Mouse (Mus musculus): ENCODE measurements at regions not wholly inside any gene's neighbourhood (a gene's known extent, or its start where the extent isn't known, plus 50 kb on each side); places are given as distances from the start of the nearest gene placed in this dataset.

- 85% methylated on average over 7 of the region's 7 CpGs for WGBS
- ATAC-seq (ENCODE audit: insufficient number of reproducible peaks, low FRiP score, low TSS enrichment, low read depth): no peak
Observed at GRCm38 (mm10) chr1:166812072-166812461, 130.4 kb upstream of the Fmo9 start.

DNA sequence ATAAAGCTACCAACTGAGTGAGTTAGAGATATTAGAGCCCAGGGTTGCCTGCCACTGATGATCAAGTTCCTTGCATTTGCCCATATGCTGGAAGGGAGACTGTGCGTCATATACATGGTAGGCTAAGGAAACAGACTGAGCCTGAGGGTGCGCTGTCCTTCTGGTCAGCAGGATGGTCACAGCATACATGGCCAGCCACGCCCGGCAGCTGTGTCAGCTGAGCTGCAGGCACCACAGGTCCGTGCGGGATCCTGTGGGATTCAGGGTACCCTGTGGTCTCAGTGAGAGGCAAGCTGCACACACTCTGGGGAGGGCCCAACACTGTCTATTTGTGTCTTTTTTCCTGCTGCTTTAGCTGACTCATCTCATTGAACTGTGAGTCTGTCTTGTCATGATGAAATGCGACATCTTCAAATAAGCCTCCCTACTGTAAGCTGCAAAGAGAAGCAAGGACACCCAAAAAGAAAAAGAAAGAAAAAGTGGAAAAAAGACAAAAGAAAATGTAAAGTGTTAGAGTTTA is 131.3 kb upstream of the Fmo9 start:
- Histone ChIP-seq H3K27ac (replicated peaks) (no peak overlapping the region), H3K4me3 (replicated peaks) (no peak overlapping the region), H3K27me3 (no peaks in the 10 kb centered on the region), H3K9me3 (replicated peaks) (no peaks in the 10 kb centered on the region), H3K4me1 (no peaks in the 10 kb centered on the region), H3K4me2 (replicated peaks) (no peak overlapping the region), H3K36me3 (no peaks in the 10 kb centered on the region), H3K9ac (no peak overlapping the region)
- WGBS: 74% methylated on average over 7 of the region's 7 CpGs
- ATAC-seq (ENCODE audit: insufficient number of reproducible peaks, low FRiP score, low TSS enrichment, low read depth): peak; percentile 29; the same call in 1 of the 2 replicates

More at GRCm38 (mm10) chr1:166812072-166812461, 130.4 kb upstream of the Fmo9 start:
- Histone ChIP-seq H3K4me2 (replicated peaks) (no peak overlapping the region), H3K4me3 (replicated peaks) (no peak overlapping the region), H3K9ac (no peak overlapping the region), H3K9me3 (replicated peaks) (no peaks in the 10 kb centered on the region), H3K36me3 (no peaks in the 10 kb centered on the region), H3K27me3 (no peaks in the 10 kb centered on the region), H3K27ac (replicated peaks) (no peak overlapping the region), H3K4me1 (no peaks in the 10 kb centered on the region)

DNA sequence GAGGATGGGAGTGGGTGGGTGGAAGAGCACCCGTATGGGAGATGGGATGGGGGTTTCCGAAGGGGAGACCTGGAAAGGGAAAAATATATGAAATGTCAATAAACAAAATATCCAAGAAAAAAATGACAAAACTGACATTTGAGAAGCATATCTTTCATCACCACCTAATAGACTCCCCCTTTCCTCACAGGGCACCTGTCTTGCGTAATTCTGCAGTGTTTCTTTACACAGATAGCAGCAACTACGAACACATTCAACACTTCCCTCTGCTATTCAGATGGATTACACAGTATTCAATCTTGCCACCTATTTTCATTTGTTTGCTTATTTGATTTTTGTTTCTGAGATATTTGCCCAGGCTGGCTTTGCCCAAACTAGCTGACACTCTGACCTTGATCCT is 136.3 kb upstream of the Fmo9 start:
- H3K9ac ChIP-seq: no peak overlapping the region
- ATAC-seq (ENCODE audit: insufficient number of reproducible peaks, low FRiP score, low TSS enrichment, low read depth): no peak
- 85% methylated on average over 4 of the region's 4 CpGs for WGBS

GRCm38 (mm10) chr1:166818682-166819081 is 137.0 kb upstream of the Fmo9 start:
- Histone ChIP-seq H3K9ac (no peak overlapping the region), H3K4me3 (replicated peaks) (no peak overlapping the region), H3K9me3 (replicated peaks) (no peaks in the 10 kb centered on the region), H3K27ac (replicated peaks) (no peak overlapping the region), H3K36me3 (no peaks in the 10 kb centered on the region), H3K4me1 (no peaks in the 10 kb centered on the region), H3K27me3 (no peaks in the 10 kb centered on the region), H3K4me2 (replicated peaks) (no peak overlapping the region)
- 70% methylated on average over 5 of the region's 5 CpGs for WGBS
- no peak for ATAC-seq (ENCODE audit: insufficient number of reproducible peaks, low FRiP score, low TSS enrichment, low read depth)

More for the DNA sequence above, 136.3 kb upstream of the Fmo9 start:
- H3K4me3 ChIP-seq (replicated peaks): no peak overlapping the region
- H3K9me3 ChIP-seq (replicated peaks): no peaks in the 10 kb centered on the region
- H3K27me3 ChIP-seq: no peaks in the 10 kb centered on the region
- H3K27ac ChIP-seq (replicated peaks): no peak overlapping the region
- H3K4me2 ChIP-seq (replicated peaks): no peak overlapping the region
- no peaks in the 10 kb centered on the region for H3K4me1 ChIP-seq
- H3K36me3 ChIP-seq: no peaks in the 10 kb centered on the region

DNA sequence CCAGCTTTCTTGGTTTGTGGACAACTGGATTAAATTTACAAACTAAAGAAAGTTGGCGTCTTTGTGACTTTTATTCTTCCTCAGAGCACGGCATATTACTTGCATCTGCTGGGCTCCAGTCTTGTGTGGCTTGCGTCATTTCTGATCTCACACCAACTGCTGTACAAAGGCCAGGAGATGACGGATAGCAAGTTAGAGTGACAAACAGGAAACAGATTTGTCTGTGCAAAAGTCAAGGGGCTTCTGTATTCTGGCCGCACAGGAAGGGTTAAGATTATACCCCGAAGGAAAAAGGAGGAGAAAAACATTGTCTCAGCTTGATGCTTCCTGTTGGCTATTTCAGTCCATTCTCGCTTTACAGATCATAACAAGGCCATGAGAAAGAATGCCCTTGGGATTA is 137.8 kb upstream of the Fmo9 start:
- Histone ChIP-seq H3K4me3 (replicated peaks) (no peak overlapping the region), H3K9me3 (replicated peaks) (no peaks in the 10 kb centered on the region), H3K9ac (no peak overlapping the region), H3K27me3 (no peaks in the 10 kb centered on the region), H3K4me2 (replicated peaks) (no peak overlapping the region), H3K4me1 (no peaks in the 10 kb centered on the region), H3K36me3 (no peaks in the 10 kb centered on the region), H3K27ac (replicated peaks) (0 out of 2 replicates have a peak overlapping the region, but pooled peaks have one; percentile 25)
- ATAC-seq (ENCODE audit: insufficient number of reproducible peaks, low FRiP score, low TSS enrichment, low read depth): no peak
- 26% methylated on average over 7 of the region's 7 CpGs for WGBS

DNA sequence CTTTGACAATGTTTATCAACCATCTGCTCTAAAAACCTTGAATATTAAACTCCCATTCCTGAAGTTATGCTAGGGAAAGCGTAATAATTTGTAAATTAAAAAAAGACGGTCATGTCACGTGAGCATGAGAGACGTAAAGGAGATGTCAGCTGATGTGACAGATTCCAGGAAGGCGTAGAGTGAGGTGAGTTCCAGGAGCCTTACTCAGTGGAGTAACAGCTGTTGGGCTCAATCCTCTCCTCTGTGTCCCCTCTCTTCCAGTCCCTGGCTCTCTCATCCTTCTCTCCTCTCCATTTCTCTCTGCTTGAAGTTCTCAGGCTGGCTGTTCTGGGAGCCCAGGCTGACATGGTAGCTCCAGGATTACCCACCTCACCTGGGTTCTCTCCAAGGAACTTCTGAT is 138.4 kb upstream of the Fmo9 start:
- WGBS: 59% methylated on average over 5 of the region's 5 CpGs
- H3K9ac ChIP-seq: no peak overlapping the region

DNA sequence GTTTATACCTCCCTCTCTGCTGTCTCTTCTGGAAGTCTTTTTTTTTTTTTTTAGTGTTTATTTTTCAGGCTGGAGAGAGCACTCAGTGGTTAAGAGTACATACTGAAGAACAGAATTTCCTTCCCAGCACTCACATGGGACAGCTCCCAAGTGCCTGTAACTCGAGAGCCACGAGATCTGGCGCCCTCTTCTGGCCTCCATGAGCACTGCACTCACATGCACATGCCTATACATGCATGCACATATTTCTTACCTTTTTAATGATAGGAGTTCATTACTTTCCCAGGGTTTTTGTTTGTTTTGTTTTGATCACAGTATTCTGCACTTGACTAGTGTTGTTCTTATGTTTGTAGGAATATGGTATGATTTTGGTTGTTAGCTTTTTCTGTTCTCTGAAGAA is 139.5 kb upstream of the Fmo9 start:
- no peak for ATAC-seq (ENCODE audit: insufficient number of reproducible peaks, low FRiP score, low TSS enrichment, low read depth)
- Histone ChIP-seq H3K4me3 (replicated peaks) (no peak overlapping the region), H3K36me3 (no peaks in the 10 kb centered on the region), H3K9me3 (replicated peaks) (no peaks in the 10 kb centered on the region), H3K27ac (replicated peaks) (no peak overlapping the region), H3K9ac (no peak overlapping the region), H3K4me1 (no peaks in the 10 kb centered on the region), H3K27me3 (no peaks in the 10 kb centered on the region), H3K4me2 (replicated peaks) (no peak overlapping the region)
- WGBS: 48% methylated on average over 3 of the region's 3 CpGs

More for the DNA sequence above, 138.4 kb upstream of the Fmo9 start:
- H3K4me3 ChIP-seq (replicated peaks): no peak overlapping the region
- no peak for ATAC-seq (ENCODE audit: insufficient number of reproducible peaks, low FRiP score, low TSS enrichment, low read depth)
- H3K27me3 ChIP-seq: no peaks in the 10 kb centered on the region
- no peaks in the 10 kb centered on the region for H3K9me3 ChIP-seq (replicated peaks)
- no peaks in the 10 kb centered on the region for H3K4me1 ChIP-seq
- H3K27ac ChIP-seq (replicated peaks): no peak overlapping the region
- no peak overlapping the region for H3K4me2 ChIP-seq (replicated peaks)
- no peaks in the 10 kb centered on the region for H3K36me3 ChIP-seq

GRCm38 (mm10) chr1:166837299-166837698 is 155.7 kb upstream of the Fmo9 start:
- no peak for ATAC-seq (ENCODE audit: insufficient number of reproducible peaks, low FRiP score, low TSS enrichment, low read depth)
- WGBS: 54% methylated on average over 1 of the region's 1 CpGs

DNA sequence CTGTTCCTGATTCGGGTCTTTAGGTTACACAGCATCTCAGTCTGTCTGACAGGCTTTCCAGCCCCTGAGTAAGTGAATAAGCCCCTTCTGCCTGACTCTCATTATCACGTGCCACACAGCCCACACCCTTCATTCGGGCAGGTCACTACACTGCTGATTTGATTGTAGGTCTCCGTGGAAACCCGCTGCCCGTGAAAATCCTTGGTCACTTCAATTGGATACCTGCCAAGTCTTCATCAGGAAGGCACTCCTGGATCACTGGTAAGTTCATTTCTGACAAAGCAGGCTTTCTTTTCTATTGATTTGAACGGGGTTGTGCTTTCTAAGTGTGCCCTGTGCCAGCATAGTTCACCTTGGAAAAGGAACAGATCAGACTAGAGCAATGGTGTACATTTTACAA is 158.2 kb upstream of the Fmo9 start:
- WGBS: 45% methylated on average over 7 of the region's 7 CpGs
- H3K4me1 ChIP-seq: peaks cover 5% of the 10 kb centered on the region
- ATAC-seq (ENCODE audit: insufficient number of reproducible peaks, low FRiP score, low TSS enrichment, low read depth): no peak

More at GRCm38 (mm10) chr1:166837299-166837698, 155.7 kb upstream of the Fmo9 start:
- H3K36me3 ChIP-seq: no peaks in the 10 kb centered on the region
- H3K4me3 ChIP-seq (replicated peaks): no peak overlapping the region
- no peaks in the 10 kb centered on the region for H3K4me1 ChIP-seq
- no peaks in the 10 kb centered on the region for H3K27me3 ChIP-seq
- no peak overlapping the region for H3K27ac ChIP-seq (replicated peaks)
- H3K9me3 ChIP-seq (replicated peaks): no peaks in the 10 kb centered on the region
- no peak overlapping the region for H3K9ac ChIP-seq
- no peak overlapping the region for H3K4me2 ChIP-seq (replicated peaks)

DNA sequence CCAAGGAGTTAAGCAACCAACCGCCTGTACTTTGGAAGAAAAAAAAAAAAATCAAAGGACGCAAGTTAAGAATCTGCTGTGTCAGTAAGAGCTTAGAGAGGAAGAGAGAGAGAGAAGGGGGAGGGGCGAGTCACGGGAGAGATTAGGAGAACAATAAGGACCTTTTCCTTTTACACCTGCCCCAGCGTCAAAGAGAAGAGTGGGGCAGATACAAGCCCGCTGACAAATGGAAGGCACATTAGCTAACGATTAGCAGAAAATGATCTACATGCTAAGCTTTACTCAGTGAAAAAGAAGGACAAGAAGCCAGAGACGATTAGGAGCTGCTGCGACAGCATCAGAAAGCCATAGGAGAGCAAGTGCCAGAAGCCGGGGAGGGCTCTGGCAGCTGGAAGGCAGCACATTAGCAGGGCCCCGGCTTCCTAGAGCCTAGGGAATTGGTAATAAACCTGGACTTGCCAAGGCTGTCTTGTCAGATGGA is 157.8 kb upstream of the Fam78b start:
- Histone ChIP-seq H3K9ac (no peak overlapping the region), H3K4me1 (peaks cover 5% of the 10 kb centered on the region), H3K36me3 (no peaks in the 10 kb centered on the region), H3K9me3 (replicated peaks) (no peaks in the 10 kb centered on the region), H3K27ac (replicated peaks) (no peak overlapping the region), H3K4me3 (replicated peaks) (no peak overlapping the region), H3K27me3 (no peaks in the 10 kb centered on the region), H3K4me2 (replicated peaks) (no peak overlapping the region; the same call in 1 of the 2 replicates)
- 1% methylated on average over 11 of the region's 11 CpGs for WGBS
- no peak for ATAC-seq (ENCODE audit: insufficient number of reproducible peaks, low FRiP score, low TSS enrichment, low read depth)

More for the DNA sequence above, 158.2 kb upstream of the Fmo9 start:
- Histone ChIP-seq H3K9me3 (replicated peaks) (no peaks in the 10 kb centered on the region), H3K36me3 (no peaks in the 10 kb centered on the region), H3K27ac (replicated peaks) (no peak overlapping the region), H3K27me3 (no peaks in the 10 kb centered on the region), H3K9ac (no peak overlapping the region), H3K4me2 (replicated peaks) (no peak overlapping the region), H3K4me3 (replicated peaks) (no peak overlapping the region)

DNA sequence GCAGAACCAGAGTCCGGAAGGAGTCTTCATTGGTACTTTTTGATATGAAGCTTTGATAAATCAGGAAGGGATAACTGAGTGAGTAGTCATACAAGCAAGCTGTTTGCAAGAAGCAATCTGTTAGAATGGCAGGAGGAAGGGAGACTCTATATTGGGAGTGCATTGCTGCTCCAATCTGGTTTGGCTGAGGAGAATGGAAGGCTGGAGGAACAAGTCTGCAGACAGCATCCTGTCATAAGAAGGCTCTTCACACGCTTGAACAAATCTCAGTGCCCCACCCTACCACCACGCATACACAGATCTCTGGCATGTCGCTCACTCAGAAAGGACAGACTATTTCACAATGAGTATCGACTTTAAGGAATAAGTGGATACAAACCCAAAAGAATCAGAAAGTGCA is 154.7 kb upstream of the Fam78b start:
- Histone ChIP-seq H3K4me3 (replicated peaks) (no peak overlapping the region), H3K4me2 (replicated peaks) (no peak overlapping the region), H3K9ac (no peak overlapping the region), H3K27me3 (no peaks in the 10 kb centered on the region), H3K9me3 (replicated peaks) (no peaks in the 10 kb centered on the region), H3K36me3 (no peaks in the 10 kb centered on the region), H3K4me1 (peaks cover 5% of the 10 kb centered on the region), H3K27ac (replicated peaks) (no peak overlapping the region)
- WGBS: 83% methylated on average over 5 of the region's 5 CpGs
- ATAC-seq (ENCODE audit: insufficient number of reproducible peaks, low FRiP score, low TSS enrichment, low read depth): no peak

GRCm38 (mm10) chr1:166847233-166847632 is 154.0 kb upstream of the Fam78b start:
- H3K9me3 ChIP-seq (replicated peaks): no peaks in the 10 kb centered on the region
- no peak overlapping the region for H3K4me2 ChIP-seq (replicated peaks)
- peaks cover 5% of the 10 kb centered on the region for H3K4me1 ChIP-seq
- H3K27ac ChIP-seq (replicated peaks): no peak overlapping the region
- no peak for ATAC-seq (ENCODE audit: insufficient number of reproducible peaks, low FRiP score, low TSS enrichment, low read depth)
- no peak overlapping the region for H3K9ac ChIP-seq
- no peaks in the 10 kb centered on the region for H3K36me3 ChIP-seq
- WGBS: 92% methylated on average over 6 of the region's 6 CpGs
- no peak overlapping the region for H3K4me3 ChIP-seq (replicated peaks)
- H3K27me3 ChIP-seq: no peaks in the 10 kb centered on the region

All from embryonic facial prominence, embryonic 15.5 days (tissue).